9 mouse cellular contexts compared by ENCODE assay signal in the genomic region with DNA sequence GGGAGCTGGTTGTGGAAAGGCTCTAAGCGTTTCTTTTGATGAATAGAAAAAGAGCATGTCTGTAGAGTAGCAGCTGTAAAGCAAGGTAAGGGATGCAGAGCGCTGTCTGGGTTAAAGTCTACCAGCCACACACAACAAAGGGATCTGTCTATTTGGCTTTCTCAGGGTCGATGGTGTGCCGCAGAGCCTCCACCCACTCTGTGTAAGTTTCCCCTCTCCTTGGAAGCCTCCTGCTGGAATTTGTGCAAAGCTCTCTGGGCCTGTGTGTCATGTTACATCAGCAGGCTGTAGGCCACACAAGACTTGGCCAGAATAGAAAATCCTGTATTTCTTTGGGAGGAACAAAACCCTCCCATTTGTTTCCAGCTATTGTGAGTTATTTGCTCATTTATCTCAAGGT. TPM values are rescaled to one million over a fixed set of nuclear protein-coding genes. Genes with fewer than 3 reads are reported as not detected.
A peak's percentile ranks its signal among the peaks of the same experiment; 100 is the strongest.
DNase-seq lines count a peak whose midpoint lies in the region; ATAC-seq lines count a peak whose summit lies in the region.
"Had no signal": no experiment of that assay in that cellular context is flagged by ENCODE, and none has a peak within 500 bp of the region (broad histone marks: within the 10 kb centered on the region; RNA-seq: fewer than 3 reads in every experiment).

No protein-coding gene starts in this region.

- no peak for ATAC-seq in neural tube, embryonic 11.5 days (ENCODE audit: insufficient read depth, low FRiP score, low TSS enrichment)
- peak; percentile 42; the same call in 1 of the 2 replicates for ATAC-seq in limb, embryonic 12.5 days (ENCODE audit: insufficient number of reproducible peaks, insufficient read depth, low FRiP score, low TSS enrichment, low read depth)

- no peaks in the 10 kb centered on the region for H3K4me1 ChIP-seq in neural tube, embryonic 11.5 days (ENCODE audit: control insufficient read depth, insufficient read depth, low read length)
- 0 out of 2 replicates have a peak, but pooled peaks cover 4% of the 10 kb centered on the region for H3K4me1 ChIP-seq in limb, embryonic 12.5 days (replicated peaks)

- no peaks in the 10 kb centered on the region for H3K9me3 ChIP-seq in neural tube, embryonic 11.5 days (ENCODE audit: control insufficient read depth, low read length)
- H3K9me3 ChIP-seq in limb, embryonic 12.5 days, result no peaks in the 10 kb centered on the region
- H3K9me3 ChIP-seq: neural tube, embryonic 13.5 days had no signal

- WGBS in neural tube, embryonic 11.5 days, result 45% methylated on average over 4 of the region's 4 CpGs
- WGBS in limb, embryonic 12.5 days, result 40% methylated on average over 4 of the region's 4 CpGs

- H3K36me3 ChIP-seq in neural tube, embryonic 11.5 days (ENCODE audit: control insufficient read depth, insufficient read depth, low read length), result no peaks in the 10 kb centered on the region
- H3K36me3 ChIP-seq in limb, embryonic 12.5 days, result no peaks in the 10 kb centered on the region
- H3K36me3 ChIP-seq: neural tube, embryonic 13.5 days had no signal

- peak overlapping the region; percentile 1; the same call in 1 of the 2 replicates for H3K27ac ChIP-seq in neural tube, embryonic 11.5 days (ENCODE audit: low read depth, low read length)
- peak overlapping the region; percentile 66; the same call in 1 of the 2 replicates for H3K27ac ChIP-seq in limb, embryonic 12.5 days
- H3K27ac ChIP-seq: neural tube, embryonic 13.5 days had no signal

- no peaks in the 10 kb centered on the region for H3K27me3 ChIP-seq in neural tube, embryonic 11.5 days (ENCODE audit: control insufficient read depth, insufficient read depth, low read length)
- H3K27me3 ChIP-seq in limb, embryonic 12.5 days, result no peaks in the 10 kb centered on the region
- H3K27me3 ChIP-seq: neural tube, embryonic 13.5 days had no signal

- no peak overlapping the region for H3K4me2 ChIP-seq in neural tube, embryonic 11.5 days (ENCODE audit: low read depth)
- H3K4me2 ChIP-seq in limb, embryonic 12.5 days, result no peak overlapping the region
- H3K4me2 ChIP-seq: neural tube, embryonic 13.5 days had no signal

- H3K4me3 ChIP-seq in neural tube, embryonic 11.5 days (ENCODE audit: low read depth, low read length), result no peak overlapping the region
- no peak overlapping the region for H3K4me3 ChIP-seq in limb, embryonic 12.5 days (replicated peaks)
- H3K4me3 ChIP-seq: neural tube, embryonic 13.5 days had no signal

- H3K9ac ChIP-seq in neural tube, embryonic 11.5 days (ENCODE audit: low read length), result no peak overlapping the region
- H3K9ac ChIP-seq in limb, embryonic 12.5 days (replicated peaks), result no peak overlapping the region
- H3K9ac ChIP-seq: neural tube, embryonic 13.5 days had no signal

- DNase-seq in adrenal gland, postnatal 10 days, result peak; percentile 15
- no peak for DNase-seq in adrenal gland, adult 18-20 months (ENCODE audit: low spot score in 2 of 2)
- peak; percentile 38 for DNase-seq in neural tube, embryonic 11.5 days (ENCODE audit: low spot score)
- DNase-seq in neural tube, embryonic 10.5 days (ENCODE audit: extremely low spot score, low spot score), result no peak
- DNase-seq in yolk sac, embryonic 10.5 days (ENCODE audit: low spot score), result peak; percentile 20
- DNase-seq in B cell, adult 2 months, result no peak
- DNase-seq in right cerebral cortex, postnatal 25 days, result no peak

RNA-seq across cellular contexts. Expression of a gene that starts 17.3 kb away (rescaled TPM):
- total RNA-seq in adrenal gland, postnatal 10 days (2021), result 10 to 100 TPM; 17.7 to 24.7 TPM
- total RNA-seq in adrenal gland, adult 18-20 months (2021), result 1 to 10 TPM; 7.3 to 8.1 TPM
- 6.4 and 7.5 TPM in 2 replicates for polyA plus RNA-seq in neural tube, embryonic 11.5 days (2014; fragmentation: Nextera tagmentation; extraction: Ambion mirVana)
- 2.6 and 3.1 TPM in 2 replicates for polyA plus RNA-seq in limb, embryonic 12.5 days (2016; fragmentation: Nextera tagmentation; extraction: Ambion mirVana)

RNA-seq across cellular contexts. Expression of a gene that starts 48.4 kb away (rescaled TPM):
- 10 to 100 TPM; 39.3 to 43.6 TPM for total RNA-seq in adrenal gland, postnatal 10 days (2021)
- total RNA-seq in adrenal gland, adult 18-20 months (2021), result 10 to 100 TPM; 18.5 to 21.8 TPM
- 45.7 and 46.8 TPM in 2 replicates for polyA plus RNA-seq in neural tube, embryonic 11.5 days (2014; fragmentation: Nextera tagmentation; extraction: Ambion mirVana)
- polyA plus RNA-seq in limb, embryonic 12.5 days (2016; fragmentation: Nextera tagmentation; extraction: Ambion mirVana), result 56.8 and 57.6 TPM in 2 replicates

Comparison
In these comparisons a context has a peak if more than half of its experiments do, and no peak if none do; other contexts are left out.
1. DNase-seq: peak in adrenal gland, postnatal 10 days (single experiment), neural tube, embryonic 11.5 days (single experiment) and yolk sac, embryonic 10.5 days (single experiment); none in adrenal gland, adult 18-20 months (0 of 2), neural tube, embryonic 10.5 days (single experiment), B cell, adult 2 months (0 of 2) and right cerebral cortex, postnatal 25 days (single experiment).